Mouse (Mus musculus): ENCODE data around the gene Eif2b3.

The Eif2b3 gene

DNA sequence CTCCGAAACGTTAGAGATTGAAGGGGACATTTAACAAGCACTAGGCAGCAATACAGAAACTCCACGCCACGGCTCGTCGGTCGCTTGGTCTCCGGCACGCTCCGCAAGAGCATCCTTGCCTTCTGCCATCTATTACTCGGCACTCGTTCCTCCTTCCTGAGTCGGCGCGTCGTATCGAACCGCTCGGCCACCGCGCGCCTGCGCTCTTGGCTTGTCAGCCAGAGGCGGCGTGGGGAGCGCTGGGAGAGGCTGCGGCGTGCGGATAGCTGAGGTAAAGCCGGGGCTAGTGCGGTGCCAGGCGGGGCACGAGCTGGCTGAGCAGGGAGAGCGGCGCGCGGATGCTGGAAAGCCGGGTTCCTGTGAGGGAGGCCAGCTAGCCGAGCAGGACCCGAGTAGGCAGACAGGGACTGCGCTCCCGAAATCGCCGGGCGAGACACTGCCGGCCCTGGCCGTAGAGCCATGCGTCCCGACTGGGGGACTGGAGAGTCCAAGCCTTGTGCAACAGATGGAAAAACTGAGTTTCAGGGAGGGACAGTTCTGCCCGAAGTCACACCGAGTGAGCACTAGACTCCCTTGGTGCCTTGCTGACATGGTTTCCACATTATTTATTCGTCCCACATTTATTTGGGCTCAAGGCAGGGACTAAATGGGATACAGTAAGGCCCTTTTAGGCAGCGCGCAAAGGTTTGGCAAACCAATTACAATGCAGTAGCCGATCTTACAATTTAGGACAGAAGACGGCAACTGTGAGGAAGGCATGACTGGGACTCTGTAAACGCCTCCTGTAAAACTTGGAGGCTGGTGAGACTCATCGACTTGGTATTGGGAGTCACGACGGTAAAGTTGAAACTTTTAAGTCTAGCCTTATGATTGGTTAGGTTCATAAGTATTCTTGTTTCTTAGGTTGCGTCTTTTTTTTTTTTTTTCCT is at the start of gene Eif2b3:
Gene Eif2b3, plus strand, starts transcription at position 197 of the 929 bp plus-strand sequence.
- DNase-seq (ENCODE audit: low read depth, low spot score), result peak; percentile 77

- DNase-seq (ENCODE audit: low read depth, low spot score), result no peak
These were observed 42.7 kb upstream of the Eif2b3 start for GRCm38 (mm10) chr4:116976503-116976902.

DNA sequence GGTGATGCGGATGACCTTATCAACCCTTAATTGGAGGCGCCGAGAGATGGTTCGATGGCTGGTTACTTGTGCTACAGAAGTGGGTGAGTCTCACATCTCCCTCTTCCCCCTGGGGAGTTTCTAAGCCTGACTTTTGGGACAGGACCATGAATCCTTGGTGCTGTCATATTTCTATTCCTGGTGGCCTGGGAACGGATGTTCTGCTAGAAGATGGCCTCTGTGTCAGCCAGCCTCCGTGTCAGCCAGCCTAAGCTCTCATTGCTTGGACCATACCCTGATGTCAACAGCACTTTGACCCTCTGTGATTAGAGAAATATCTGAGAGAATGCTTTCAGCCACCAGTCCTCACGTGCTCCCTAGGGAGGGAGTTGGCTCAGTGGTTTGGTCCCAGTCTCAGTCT is 33.5 kb upstream of the Eif2b3 start:
- no peak for DNase-seq (ENCODE audit: low read depth, low spot score)

DNA sequence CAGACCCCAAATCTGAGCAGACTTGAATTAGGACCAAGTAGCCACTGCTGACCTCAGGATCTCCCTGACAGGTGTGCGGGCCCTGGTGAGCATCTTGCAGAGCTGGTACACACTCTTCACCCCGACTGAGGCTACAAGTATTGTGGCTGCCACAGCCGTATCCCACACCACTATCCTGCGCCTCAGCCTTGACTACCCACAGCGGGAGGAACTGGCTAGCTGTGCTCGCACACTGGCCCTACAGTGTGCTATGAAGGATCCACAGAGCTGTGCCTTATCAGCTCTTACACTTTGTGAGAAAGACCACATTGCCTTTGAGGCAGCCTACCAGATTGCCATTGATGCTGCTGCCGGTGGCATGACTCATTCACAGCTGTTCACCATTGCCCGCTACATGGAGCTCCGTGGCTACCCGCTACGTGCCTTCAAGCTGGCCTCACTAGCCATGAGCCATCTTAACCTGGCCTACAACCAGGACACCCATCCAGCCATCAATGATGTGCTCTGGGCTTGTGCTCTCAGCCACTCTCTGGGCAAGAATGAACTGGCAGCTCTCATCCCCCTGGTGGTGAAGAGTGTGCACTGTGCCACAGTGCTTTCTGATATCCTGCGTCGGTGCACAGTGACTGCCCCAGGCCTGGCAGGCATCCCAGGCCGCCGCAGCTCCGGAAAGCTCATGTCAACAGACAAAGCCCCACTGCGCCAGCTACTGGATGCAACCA is 32.6 kb upstream of the Eif2b3 start:
- no peak for DNase-seq (ENCODE audit: low read depth, low spot score)

GRCm38 (mm10) chr4:116987122-116987456 is 32.1 kb upstream of the Eif2b3 start:
- DNase-seq (ENCODE audit: low read depth, low spot score), result no peak

DNA sequence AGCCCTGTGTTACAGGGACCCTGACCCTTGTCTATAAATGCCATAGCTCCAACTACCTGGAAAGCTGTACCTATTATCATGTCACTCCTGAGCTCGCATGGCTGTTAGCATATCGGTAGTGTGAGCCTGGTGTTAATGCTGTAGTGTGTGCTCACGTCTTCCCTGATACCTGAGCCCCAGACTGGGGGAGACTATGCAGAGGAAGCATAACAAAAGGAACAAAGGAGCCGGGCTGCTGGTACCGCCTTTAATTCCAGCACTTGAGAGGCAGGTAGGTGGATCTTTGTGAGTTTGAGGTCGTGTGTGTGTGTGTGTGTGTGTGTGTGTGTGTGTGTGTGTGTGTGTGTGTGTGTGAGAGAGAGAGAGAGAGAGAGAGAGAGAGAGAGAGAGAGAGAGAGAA is 29.5 kb upstream of the Eif2b3 start:
- DNase-seq (ENCODE audit: low read depth, low spot score), result no peak

GRCm38 (mm10) chr4:116991366-116991765 is 27.8 kb upstream of the Eif2b3 start:
- DNase-seq (ENCODE audit: low read depth, low spot score), result no peak

DNA sequence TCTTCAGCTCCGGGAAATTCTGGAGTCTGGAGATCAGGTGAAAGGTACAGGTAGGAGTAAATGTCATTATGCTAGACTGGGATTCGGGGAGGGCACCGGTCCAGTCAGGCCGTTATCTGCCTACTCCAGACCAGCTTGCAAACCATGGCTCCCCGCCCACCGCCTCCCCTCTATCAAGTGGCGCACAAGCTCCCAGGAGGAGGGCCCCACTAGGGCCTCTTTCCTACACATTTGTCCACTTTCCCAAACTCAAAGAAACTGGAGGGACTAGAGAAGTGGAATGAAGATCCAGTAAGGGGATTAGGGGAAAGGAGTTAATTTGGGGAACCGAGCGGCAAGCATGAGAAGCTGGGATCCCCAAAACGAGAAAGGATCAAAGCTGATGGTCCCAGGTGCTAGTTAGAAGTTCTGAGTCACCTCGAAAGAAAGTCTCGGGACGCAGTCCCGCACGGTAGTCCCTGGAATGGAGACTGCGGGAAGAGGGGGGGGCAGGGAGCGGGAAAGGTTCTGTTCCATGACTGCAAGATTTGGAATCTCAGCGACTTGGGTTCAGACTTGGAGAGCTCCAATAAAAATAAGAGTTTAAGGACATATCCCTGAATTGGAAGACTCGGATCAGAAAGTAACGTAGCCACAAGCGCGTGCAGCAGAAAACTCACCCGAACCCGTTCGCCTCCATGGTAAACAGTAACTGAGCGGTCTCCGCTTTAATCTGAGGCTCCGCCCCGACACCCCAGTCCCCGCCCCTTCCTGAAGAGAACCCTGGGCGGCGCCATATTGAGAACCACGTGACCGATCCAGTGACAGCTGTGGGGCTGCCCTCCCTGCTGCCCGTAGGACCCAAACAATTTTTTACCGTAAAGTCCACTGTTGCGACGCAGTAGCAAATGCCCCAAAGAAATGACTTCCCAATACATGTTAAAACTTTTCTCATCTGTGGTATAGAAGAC is 25.3 kb upstream of the Eif2b3 start, which contains the start of gene Urod:
Gene Urod, minus strand, starts transcription at position 742 of the 950 bp plus-strand sequence.
- peak; percentile 89 for DNase-seq (ENCODE audit: low read depth, low spot score)

- DNase-seq (ENCODE audit: low read depth, low spot score), result no peak
These were observed 23.9 kb upstream of the Eif2b3 start, which contains the start of gene Hectd3 for GRCm38 (mm10) chr4:116995131-116995797. Gene Hectd3 (plus strand): TSS chr4:116995317.

- no peak for DNase-seq (ENCODE audit: low read depth, low spot score)
These were observed 23.4 kb upstream of the Eif2b3 start for GRCm38 (mm10) chr4:116995798-116996135.

DNA sequence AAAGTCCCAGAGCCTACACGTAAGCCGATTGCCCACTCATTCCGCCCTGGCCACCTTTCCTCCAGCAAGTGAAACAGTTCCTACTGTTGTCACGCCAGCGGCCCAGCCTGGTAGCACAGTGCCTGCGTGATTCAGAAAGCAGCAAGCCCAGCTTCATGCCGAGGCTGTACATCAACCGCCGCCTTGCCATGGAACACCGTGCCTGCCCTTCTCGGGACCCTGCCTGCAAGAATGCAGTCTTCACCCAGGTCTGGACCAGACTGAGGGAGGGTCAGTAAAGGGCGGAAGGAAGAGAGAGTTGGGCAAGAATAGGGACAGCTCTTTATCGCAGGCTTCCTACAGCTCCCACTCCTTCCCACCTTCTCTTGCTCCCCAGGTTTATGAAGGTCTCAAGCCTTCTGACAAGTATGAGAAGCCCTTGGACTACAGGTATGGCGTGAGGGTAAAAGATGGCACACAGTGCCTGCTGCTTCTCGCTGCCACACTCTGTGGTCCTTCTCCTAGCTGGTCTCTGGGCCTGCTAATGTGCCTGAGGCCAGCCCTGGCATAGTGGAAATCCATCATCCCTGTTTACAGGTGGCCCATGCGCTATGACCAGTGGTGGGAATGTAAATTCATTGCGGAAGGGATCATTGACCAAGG is 19.6 kb upstream of the Eif2b3 start:
- no peak for DNase-seq (ENCODE audit: low read depth, low spot score)

DNA sequence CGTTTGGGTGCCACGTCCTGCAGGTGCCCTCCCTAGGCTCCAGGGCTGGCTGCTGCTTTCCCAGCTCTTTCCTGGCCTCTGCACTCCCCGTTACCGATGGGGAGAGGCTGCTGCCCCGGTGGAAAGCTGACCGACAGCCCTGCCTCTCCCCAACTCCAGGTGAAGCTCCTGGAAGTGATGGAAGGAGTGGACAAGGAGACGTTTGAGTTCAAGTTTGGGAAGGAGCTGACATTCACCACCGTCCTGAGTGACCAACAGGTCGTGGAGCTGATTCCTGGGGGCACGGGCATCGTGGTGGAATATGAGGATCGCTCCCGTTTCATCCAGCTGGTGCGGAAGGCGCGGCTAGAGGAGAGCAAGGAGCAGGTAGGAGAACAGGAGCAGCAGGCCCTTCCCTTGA is 17.2 kb upstream of the Eif2b3 start:
- DNase-seq (ENCODE audit: low read depth, low spot score), result no peak

DNA sequence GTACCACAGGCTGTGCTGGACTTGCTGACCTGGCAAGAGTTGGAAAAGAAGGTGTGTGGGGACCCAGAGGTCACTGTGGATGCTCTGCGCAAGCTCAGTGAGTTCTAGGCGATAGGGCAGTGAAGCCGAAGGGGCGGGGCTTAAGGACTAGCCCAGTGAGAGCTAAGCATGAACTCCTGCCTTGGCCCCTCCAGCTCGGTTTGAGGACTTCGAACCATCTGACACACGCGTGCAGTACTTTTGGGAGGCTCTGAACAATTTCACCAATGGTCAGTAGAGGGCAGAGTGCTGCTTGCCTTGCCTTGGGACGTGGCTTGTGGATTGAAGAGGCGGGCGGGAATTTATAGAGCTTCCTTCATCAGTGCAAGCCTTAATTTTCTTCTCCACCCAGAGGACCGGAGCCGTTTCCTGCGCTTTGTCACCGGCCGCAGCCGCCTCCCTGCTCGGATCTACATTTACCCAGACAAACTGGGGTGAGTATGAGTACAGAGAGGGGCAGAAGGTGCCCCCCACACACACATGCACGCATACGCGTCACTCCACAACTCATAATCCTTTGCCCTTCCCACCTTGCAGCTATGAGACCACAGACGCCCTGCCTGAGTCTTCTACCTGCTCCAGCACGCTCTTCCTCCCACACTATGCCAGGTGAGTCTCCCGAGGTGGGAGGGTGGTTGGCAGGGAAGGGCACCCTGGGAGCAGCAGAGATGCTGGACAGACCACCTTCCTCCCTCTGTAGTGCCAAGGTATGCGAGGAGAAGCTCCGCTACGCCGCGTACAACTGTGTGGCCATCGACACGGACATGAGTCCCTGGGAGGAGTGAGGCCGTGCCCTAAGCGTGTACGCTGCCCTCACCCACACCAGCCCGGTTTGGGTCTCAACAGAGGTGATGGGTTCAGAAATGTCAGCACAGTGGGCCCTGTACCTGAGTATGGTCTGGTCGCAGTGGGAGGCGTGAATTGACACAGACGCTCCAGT is 16.4 kb upstream of the Eif2b3 start:
- no peak for DNase-seq (ENCODE audit: low read depth, low spot score)

GRCm38 (mm10) chr4:117004649-117005048 is 14.6 kb upstream of the Eif2b3 start:
- DNase-seq (ENCODE audit: low read depth, low spot score), result no peak

DNA sequence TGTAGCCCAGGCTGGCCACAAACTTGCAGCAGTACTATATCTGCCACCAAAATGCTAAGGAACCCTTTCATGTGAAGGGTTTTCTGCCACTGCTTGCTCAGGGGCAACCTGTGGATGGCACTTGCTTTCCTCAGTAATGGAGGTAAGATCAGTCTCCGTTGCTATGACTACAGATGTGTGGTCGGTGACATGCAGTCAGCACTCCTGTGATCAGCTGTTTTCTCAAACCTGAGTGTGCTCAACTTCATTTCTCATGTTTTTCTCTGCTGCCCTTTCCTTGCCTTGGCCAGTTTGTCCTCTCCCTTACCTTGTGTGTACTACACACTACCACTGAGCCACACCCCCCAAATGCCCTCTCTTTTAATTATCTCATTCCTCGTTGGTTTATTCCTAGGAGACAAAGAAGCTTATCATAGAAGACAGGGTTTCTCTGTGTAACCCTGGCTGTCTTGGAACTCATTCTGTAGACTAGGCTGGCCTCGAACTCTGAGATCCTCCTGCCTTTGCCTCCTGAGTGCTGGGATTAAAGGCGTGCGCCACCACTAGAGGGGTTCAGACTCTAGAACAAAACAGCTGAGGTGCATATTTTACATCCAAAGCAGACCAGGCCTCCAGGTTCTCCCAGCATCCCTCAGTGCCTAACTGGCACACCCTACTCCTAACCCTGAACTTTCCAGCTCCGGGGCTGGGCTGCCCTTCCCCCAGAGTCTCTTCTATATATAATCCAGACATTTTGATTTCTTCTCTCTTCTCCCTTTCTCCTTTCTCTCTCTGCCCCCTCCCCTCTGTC is 13.4 kb upstream of the Eif2b3 start:
- DNase-seq (ENCODE audit: low read depth, low spot score), result no peak

DNA sequence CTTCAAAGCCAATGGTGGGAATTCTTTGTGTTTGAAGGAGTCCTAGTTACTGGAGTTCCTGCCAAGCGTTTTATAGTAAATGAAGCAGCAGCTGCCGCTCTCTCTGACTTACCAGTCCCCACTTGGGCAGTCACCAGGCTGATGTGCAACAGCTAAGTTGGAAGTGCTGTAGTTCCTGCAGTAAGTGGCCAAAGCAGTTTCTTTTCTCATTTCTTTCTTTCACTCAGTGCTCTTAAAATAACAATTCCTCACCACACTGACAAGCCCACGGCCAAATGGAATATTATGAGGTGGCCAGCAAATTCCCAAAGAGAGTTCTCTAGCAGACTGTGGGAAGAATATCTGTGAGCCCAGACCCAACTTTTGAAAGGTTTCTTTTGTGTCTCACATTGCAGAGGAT is 12.1 kb upstream of the Eif2b3 start:
- DNase-seq (ENCODE audit: low read depth, low spot score), result no peak

- no peak for DNase-seq (ENCODE audit: low read depth, low spot score)
These were observed 9.0 kb upstream of the Eif2b3 start for GRCm38 (mm10) chr4:117010231-117010630.

DNA sequence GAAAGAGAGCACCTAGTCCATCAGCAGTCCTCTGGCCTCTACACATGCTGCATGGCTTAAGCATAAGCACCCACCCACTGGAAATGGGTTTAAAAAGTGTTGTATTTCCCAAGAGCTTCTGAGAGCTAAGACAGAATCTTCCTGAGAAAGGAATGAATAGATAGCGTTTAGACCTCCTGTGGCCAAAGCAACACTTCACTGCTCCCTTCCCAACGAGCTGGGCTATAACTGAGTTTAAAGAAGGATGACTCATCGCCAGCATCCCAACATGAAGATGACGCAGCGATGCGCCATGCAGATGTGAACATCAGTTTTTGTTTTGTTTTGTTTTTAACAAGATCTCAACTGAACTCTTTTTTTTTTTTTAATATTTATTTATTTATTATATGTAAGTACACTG is 5.6 kb upstream of the Eif2b3 start:
- DNase-seq (ENCODE audit: low read depth, low spot score), result no peak
